Mouse (Mus musculus) layer of hippocampus, adult 9-10 months (tissue): ENCODE data around the gene Prrc2a.

Source experiments
- DNase-seq: peaks from one replicate; pipeline ENCODE4 v3.0.0; 2022; ENCODE audit warnings: low spot score

Gene Prrc2a

GRCm38 (mm10) chr17:35164568-35165450 is at the start of gene Prrc2a:
Gene Prrc2a (minus strand): TSS chr17:35164897.
- peak; percentile 99 for DNase-seq

- DNase-seq, result no peak
Measured at GRCm38 (mm10) chr17:35213071-35213470, 48.4 kb upstream of the Prrc2a start.

GRCm38 (mm10) chr17:35210593-35210992 is 45.9 kb upstream of the Prrc2a start:
- no peak for DNase-seq

GRCm38 (mm10) chr17:35209785-35210535 is 45.3 kb upstream of the Prrc2a start:
- no peak for DNase-seq

GRCm38 (mm10) chr17:35205380-35205769 is 40.7 kb upstream of the Prrc2a start:
- DNase-seq, result no peak

- DNase-seq, result no peak
Measured at GRCm38 (mm10) chr17:35204494-35205379, 40.0 kb upstream of the Prrc2a start, which contains the start of gene Lta. Gene Lta (minus strand): TSS chr17:35205351.

GRCm38 (mm10) chr17:35202442-35202841 is 37.7 kb upstream of the Prrc2a start:
- no peak for DNase-seq

GRCm38 (mm10) chr17:35201787-35202186 is 37.1 kb upstream of the Prrc2a start, which contains the start of gene Tnf:
Gene Tnf (minus strand): TSS chr17:35202007.
- DNase-seq, result no peak

- no peak for DNase-seq
Measured at GRCm38 (mm10) chr17:35201128-35201527, 36.4 kb upstream of the Prrc2a start.

GRCm38 (mm10) chr17:35200398-35200797 is 35.7 kb upstream of the Prrc2a start:
- DNase-seq, result no peak

GRCm38 (mm10) chr17:35198946-35199345 is 34.2 kb upstream of the Prrc2a start:
- DNase-seq, result no peak

- DNase-seq, result no peak
Measured at GRCm38 (mm10) chr17:35198029-35198428, 33.3 kb upstream of the Prrc2a start.

- DNase-seq, result no peak
Measured at GRCm38 (mm10) chr17:35197126-35197525, 32.4 kb upstream of the Prrc2a start.

GRCm38 (mm10) chr17:35196321-35196641 is 31.6 kb upstream of the Prrc2a start:
- no peak for DNase-seq

- DNase-seq, result no peak
Measured at GRCm38 (mm10) chr17:35195631-35196320, 31.1 kb upstream of the Prrc2a start.

GRCm38 (mm10) chr17:35194844-35195630 is 30.3 kb upstream of the Prrc2a start:
- DNase-seq, result no peak

GRCm38 (mm10) chr17:35193881-35194843 is 29.5 kb upstream of the Prrc2a start, which contains the start of gene Ltb:
Gene Ltb (plus strand): TSS chr17:35194439.
- DNase-seq, result no peak

GRCm38 (mm10) chr17:35192924-35193323 is 28.2 kb upstream of the Prrc2a start:
- no peak for DNase-seq

GRCm38 (mm10) chr17:35191723-35192122 is 27.0 kb upstream of the Prrc2a start:
- DNase-seq, result no peak
